In genomic region chr2:26429851-26430250, GRCm38 (mm10) we compare ENCODE assay signal across 23 mouse cellular contexts. TPM values are rescaled to one million over a fixed set of nuclear protein-coding genes. Genes with fewer than 3 reads are reported as not detected.
DNase-seq lines count a peak whose midpoint lies in the region; ATAC-seq and TF ChIP-seq lines count a peak whose summit lies in the region.
"Had no signal": no experiment of that assay in that cellular context is flagged by ENCODE, and none has a peak within 500 bp of the region (broad histone marks: within the 10 kb centered on the region; RNA-seq: fewer than 3 reads in every experiment).

No protein-coding gene starts in this region.

- H3K27me3 ChIP-seq in liver, postnatal 0 days (ENCODE audit: insufficient read depth, low read length) = no peaks in the 10 kb centered on the region
- no peaks in the 10 kb centered on the region for H3K27me3 ChIP-seq in liver, embryonic 12.5 days (replicated peaks)
- H3K27me3 ChIP-seq in E14TG2a.4 (ENCODE audit: insufficient read depth, low read length) = no peaks in the 10 kb centered on the region
- H3K27me3 ChIP-seq: forebrain, embryonic 13.5 days; hindbrain, embryonic 13.5 days had no signal

- peak; percentile 26; the same call in 1 of the 2 replicates for TF ChIP-seq CTCF in layer of hippocampus, adult 2 months (conservative IDR thresholded peaks at IDR 0.05)
- peak; percentile 43 for TF ChIP-seq CTCF in liver, postnatal 0 days (IDR thresholded peaks at IDR 0.05; ENCODE audit: low read depth)
- peak; percentile 22; the same call in 1 of the 2 replicates for TF ChIP-seq CTCF in E14TG2a.4 (conservative IDR thresholded peaks at IDR 0.05; ENCODE audit: low read length)

- H3K4me3 ChIP-seq in layer of hippocampus, adult 2 months = no peak overlapping the region
- no peak overlapping the region for H3K4me3 ChIP-seq in liver, postnatal 0 days (ENCODE audit: low read depth, low read length)
- H3K4me3 ChIP-seq in liver, embryonic 12.5 days = no peak overlapping the region
- H3K4me3 ChIP-seq in E14TG2a.4 (replicated peaks; ENCODE audit: low read length) = no peak overlapping the region
- H3K4me3 ChIP-seq: forebrain, embryonic 10.5 days; forebrain, embryonic 13.5 days; hindbrain, embryonic 10.5 days; hindbrain, embryonic 13.5 days had no signal

- 0 out of 2 replicates have a peak, but pooled peaks have one; percentile 20 for TF ChIP-seq EP300 in liver, postnatal 0 days (IDR thresholded peaks at IDR 0.05; ENCODE audit: low read depth)

- no peak overlapping the region for H3K4me2 ChIP-seq in liver, postnatal 0 days (ENCODE audit: low read depth, low read length)
- H3K4me2 ChIP-seq in liver, embryonic 12.5 days = no peak overlapping the region
- H3K4me2 ChIP-seq: forebrain, embryonic 13.5 days; heart, embryonic 11.5 days; hindbrain, embryonic 13.5 days had no signal

- H3K36me3 ChIP-seq in liver, postnatal 0 days (replicated peaks; ENCODE audit: insufficient read depth, low read length) = peaks cover 76% of the 10 kb centered on the region
- peaks cover 97% of the 10 kb centered on the region for H3K36me3 ChIP-seq in liver, embryonic 12.5 days
- H3K36me3 ChIP-seq in E14TG2a.4 (ENCODE audit: insufficient read depth, low read length) = peaks cover 99% of the 10 kb centered on the region

- ATAC-seq in liver, postnatal 0 days = peak; percentile 91
- no peak for ATAC-seq in liver, embryonic 12.5 days
- ATAC-seq: CD4-positive, CD25-positive, alpha-beta regulatory T cell, adult 4 months; forebrain, embryonic 13.5 days; forebrain, embryonic 16.5 days; hindbrain, embryonic 16.5 days had no signal

- H3K27ac ChIP-seq in layer of hippocampus, adult 2 months = no peak overlapping the region
- H3K27ac ChIP-seq in liver, postnatal 0 days (ENCODE audit: low read depth) = no peak overlapping the region
- H3K27ac ChIP-seq in liver, embryonic 12.5 days = no peak overlapping the region
- H3K27ac ChIP-seq: forebrain, embryonic 10.5 days; forebrain, embryonic 13.5 days; hindbrain, embryonic 10.5 days; hindbrain, embryonic 13.5 days had no signal

- no peaks in the 10 kb centered on the region for H3K4me1 ChIP-seq in liver, postnatal 0 days (ENCODE audit: insufficient read depth)
- H3K4me1 ChIP-seq in liver, embryonic 12.5 days = peaks cover 6% of the 10 kb centered on the region; the same call in 1 of the 2 replicates
- H3K4me1 ChIP-seq in E14TG2a.4 (replicated peaks; ENCODE audit: low read depth, low read length) = 0 out of 2 replicates have a peak, but pooled peaks cover 3% of the 10 kb centered on the region
- H3K4me1 ChIP-seq: forebrain, embryonic 10.5 days; forebrain, embryonic 13.5 days; hindbrain, embryonic 10.5 days had no signal

- 78% methylated on average over 5 of the region's 5 CpGs for WGBS in liver, postnatal 0 days (ENCODE audit: insufficient replicate concordance)
- 82% methylated on average over 5 of the region's 5 CpGs for WGBS in liver, embryonic 12.5 days (ENCODE audit: insufficient replicate concordance)

- no peak overlapping the region for H3K9ac ChIP-seq in liver, postnatal 0 days (replicated peaks)
- H3K9ac ChIP-seq in liver, embryonic 12.5 days = no peak overlapping the region
- H3K9ac ChIP-seq: forebrain, embryonic 13.5 days; hindbrain, embryonic 13.5 days had no signal

- DNase-seq in layer of hippocampus, adult 2 months (ENCODE audit: low spot score in 2 of 2) = no peak
- no peak for DNase-seq in layer of hippocampus, postnatal 25 days (ENCODE audit: extremely low spot score in 1 of 2, low spot score in 1 of 2)
- DNase-seq in liver, postnatal 0 days = peak; percentile 44
- DNase-seq in ZHBTc4 (ENCODE audit: low read depth, low spot score) = peak; percentile 28
- no peak for DNase-seq in kidney, postnatal 25 days
- DNase-seq: adrenal gland, postnatal 10 days; adrenal gland, postnatal 36 days; cerebellum, adult 18-20 months; cerebellum, adult 9-10 months; cerebellum, postnatal 14 days; gastrocnemius, postnatal 10 days; gastrocnemius, postnatal 36 days; heart, postnatal 36 days had no signal

- H3K9me3 ChIP-seq in liver, postnatal 0 days (ENCODE audit: low read length) = no peaks in the 10 kb centered on the region
- H3K9me3 ChIP-seq in liver, embryonic 12.5 days (replicated peaks) = no peaks in the 10 kb centered on the region
- no peaks in the 10 kb centered on the region for H3K9me3 ChIP-seq in E14TG2a.4 (ENCODE audit: low read length)
- H3K9me3 ChIP-seq: forebrain, embryonic 10.5 days; forebrain, embryonic 13.5 days; hindbrain, embryonic 10.5 days; hindbrain, embryonic 13.5 days had no signal

RNA-seq across cellular contexts. Expression of gene Sec16a, which starts 15.2 kb away (rescaled TPM):
- 10 to 100 TPM; 49.3 to 51.3 TPM for total RNA-seq in layer of hippocampus, adult 2 months (2021)
- total RNA-seq in layer of hippocampus, postnatal 25 days (2021) = 10 to 100 TPM; 46.4 to 48.1 TPM
- 7.8 and 8.0 TPM in 2 replicates for polyA plus RNA-seq in liver, postnatal 0 days (2015; fragmentation: Nextera tagmentation; extraction: Ambion mirVana)
- 13.0 and 14.4 TPM in 2 replicates for polyA plus RNA-seq in liver, embryonic 12.5 days (2016; fragmentation: Nextera tagmentation; extraction: Ambion mirVana)

RNA-seq across cellular contexts. Expression of gene Inpp5e, which starts 20.8 kb away (rescaled TPM):
- total RNA-seq in layer of hippocampus, adult 2 months (2021) = 10 to 100 TPM; 22.2 to 25.1 TPM
- 10 to 100 TPM; 21.7 to 24.4 TPM for total RNA-seq in layer of hippocampus, postnatal 25 days (2021)
- 3.3 and 3.4 TPM in 2 replicates for polyA plus RNA-seq in liver, postnatal 0 days (2015; fragmentation: Nextera tagmentation; extraction: Ambion mirVana)
- 10.1 and 12.3 TPM in 2 replicates for polyA plus RNA-seq in liver, embryonic 12.5 days (2016; fragmentation: Nextera tagmentation; extraction: Ambion mirVana)

RNA-seq across cellular contexts. Expression of gene Pmpca, which starts 40.7 kb away (rescaled TPM):
- 100 to 1,000 TPM in 1 of 2 experiments, 10 to 100 TPM in 1; 89.2 to 100 TPM for total RNA-seq in layer of hippocampus, adult 2 months (2021)
- total RNA-seq in layer of hippocampus, postnatal 25 days (2021) = 10 to 100 TPM; 94.8 to 96.0 TPM
- 38.8 and 41.3 TPM in 2 replicates for polyA plus RNA-seq in liver, postnatal 0 days (2015; fragmentation: Nextera tagmentation; extraction: Ambion mirVana)
- 108 and 110 TPM in 2 replicates for polyA plus RNA-seq in liver, embryonic 12.5 days (2016; fragmentation: Nextera tagmentation; extraction: Ambion mirVana)

RNA-seq across cellular contexts. Expression of gene Entr1, which starts 40.7 kb away (rescaled TPM):
- total RNA-seq in layer of hippocampus, adult 2 months (2021) = 100 to 1,000 TPM; 159 to 168 TPM
- total RNA-seq in layer of hippocampus, postnatal 25 days (2021) = 100 to 1,000 TPM; 133 to 170 TPM
- 28.0 and 29.0 TPM in 2 replicates for polyA plus RNA-seq in liver, postnatal 0 days (2015; fragmentation: Nextera tagmentation; extraction: Ambion mirVana)
- 74.9 and 76.2 TPM in 2 replicates for polyA plus RNA-seq in liver, embryonic 12.5 days (2016; fragmentation: Nextera tagmentation; extraction: Ambion mirVana)

RNA-seq across cellular contexts. Expression of gene Snapc4, which starts 49.4 kb away (rescaled TPM):
- 10 to 100 TPM; 72.5 to 88.9 TPM for total RNA-seq in layer of hippocampus, adult 2 months (2021)
- 10 to 100 TPM; 43.8 to 82.5 TPM for total RNA-seq in layer of hippocampus, postnatal 25 days (2021)
- polyA plus RNA-seq in liver, postnatal 0 days (2015; fragmentation: Nextera tagmentation; extraction: Ambion mirVana) = 5.0 and 5.5 TPM in 2 replicates
- polyA plus RNA-seq in liver, embryonic 12.5 days (2016; fragmentation: Nextera tagmentation; extraction: Ambion mirVana) = 20.6 and 24.7 TPM in 2 replicates

Comparison
In these comparisons a context has a peak if more than half of its experiments do, and no peak if none do; other contexts are left out.
1. DNase-seq: peak in liver, postnatal 0 days (single experiment) and ZHBTc4 (single experiment); none in layer of hippocampus, adult 2 months (0 of 2), layer of hippocampus, postnatal 25 days (0 of 2) and kidney, postnatal 25 days (0 of 2).
2. Peak in every context shown above with its lines, with median percentiles within 50 percentile points of each other: CTCF ChIP-seq.